Mouse (Mus musculus) embryonic facial prominence, embryonic 15.5 days (tissue): ENCODE measurements around the gene Gm42791. TPM values are rescaled to one million over a fixed set of nuclear protein-coding genes. Genes with fewer than 3 reads are reported as not detected.

Experiments used
- ATAC-seq: fragments of 200-750 bp; cut with Nextera tagmentation; 2 replicates; pipeline ENCODE4 v1.8.0; 2017; ENCODE audit warnings: low read depth, moderate TSS enrichment; ENCODE audit not compliant: insufficient number of reproducible peaks, low FRiP score, low TSS enrichment
- H3K27ac ChIP-seq: fragments of 300-500 bp; sonication (generic); replicated peaks from 2 replicates; pipeline ENCODE4 v1.5.1; 2015; ENCODE audit warnings: mild to moderate bottlenecking, inconsistent platforms
- H3K27me3 ChIP-seq: fragments of 300-500 bp; sonication (generic); 2 replicates; pipeline ENCODE4 v1.6.1; 2015; ENCODE audit warnings: inconsistent platforms
- H3K36me3 ChIP-seq: fragments of 300-500 bp; sonication (generic); 2 replicates; pipeline ENCODE4 v1.6.1; 2015; ENCODE audit warnings: mild to moderate bottlenecking, inconsistent platforms
- H3K4me1 ChIP-seq: fragments of 300-500 bp; sonication (generic); 2 replicates; pipeline ENCODE4 v1.6.1; 2015; ENCODE audit warnings: inconsistent platforms
- H3K4me2 ChIP-seq: fragments of 300-500 bp; sonication (generic); replicated peaks from 2 replicates; pipeline ENCODE4 v1.6.1; 2015; ENCODE audit warnings: mild to moderate bottlenecking, inconsistent platforms
- H3K4me3 ChIP-seq: fragments of 300-500 bp; sonication (generic); replicated peaks from 2 replicates; pipeline ENCODE4 v1.5.1; 2015; ENCODE audit warnings: mild to moderate bottlenecking, inconsistent platforms
- H3K9ac ChIP-seq: fragments of 300-500 bp; sonication (generic); 2 replicates; pipeline ENCODE4 v1.6.1; 2015; ENCODE audit warnings: inconsistent platforms
- H3K9me3 ChIP-seq: fragments of 300-500 bp; sonication (generic); replicated peaks from 2 replicates; pipeline ENCODE4 v1.6.1; 2016; ENCODE audit warnings: inconsistent platforms
- whole genome bisulfite sequencing: fragments of 180-500 bp; shearing (Covaris S2); methylation state at CpG from one replicate; pipeline ENCODE4 v1.1.7; 2015; 5-methylcytosine and 5-hydroxymethylcytosine counted together
- polyA plus RNA-seq: library from polyadenylated mRNA; unstranded; fragments of >200 nt; fragmentation: Nextera tagmentation; extraction: Ambion mirVana; gene quantifications from 2 replicates; pipeline ENCODE4 v1.2.1, GENCODE M21; 2015

Gm42791 gene
- polyA plus RNA-seq, 1 experiment from 2014 or later = 1.6 TPM

GRCm38 (mm10) chr5:148995962-148996708 lies 1.2 kb upstream of the Gm42791 start:
- Histone ChIP-seq H3K36me3 (peaks cover 12% of the 10 kb centered on the region), H3K27ac (peak overlapping the region; percentile 95), H3K4me3 (no peak overlapping the region), H3K4me1 (peaks cover 32% of the 10 kb centered on the region), H3K9me3 (no peaks in the 10 kb centered on the region), H3K27me3 (no peaks in the 10 kb centered on the region), H3K4me2 (no peak overlapping the region), H3K9ac (no peak overlapping the region)
- WGBS = 39% methylated on average over 9 of the region's 9 CpGs
- ATAC-seq = no peak

GRCm38 (mm10) chr5:148994311-148994705 lies 639 bp downstream of the Gm42791 start:
- Histone ChIP-seq H3K27me3 (no peaks in the 10 kb centered on the region), H3K9me3 (no peaks in the 10 kb centered on the region), H3K9ac (peak overlapping the region; percentile 33), H3K4me1 (peaks cover 32% of the 10 kb centered on the region), H3K27ac (peak overlapping the region; percentile 95), H3K4me2 (peak overlapping the region; percentile 69), H3K4me3 (peak overlapping the region; percentile 50), H3K36me3 (peaks cover 12% of the 10 kb centered on the region)
- ATAC-seq = no peak
- 28% methylated on average over 7 of the region's 7 CpGs for WGBS

GRCm38 (mm10) chr5:148992598-148992997 lies 2.3 kb downstream of the Gm42791 start:
- peaks cover 12% of the 10 kb centered on the region for H3K36me3 ChIP-seq
- H3K27ac ChIP-seq = no peak overlapping the region
- H3K9me3 ChIP-seq = peaks cover 7% of the 10 kb centered on the region; the same call in 1 of the 2 replicates
- H3K9ac ChIP-seq = no peak overlapping the region
- no peak for ATAC-seq
- no peak overlapping the region for H3K4me3 ChIP-seq
- WGBS = 94% methylated on average over 11 of the region's 11 CpGs
- no peak overlapping the region for H3K4me2 ChIP-seq
- peaks cover 32% of the 10 kb centered on the region for H3K4me1 ChIP-seq
- no peaks in the 10 kb centered on the region for H3K27me3 ChIP-seq

- no peak overlapping the region for H3K9ac ChIP-seq
- no peaks in the 10 kb centered on the region for H3K27me3 ChIP-seq
- H3K27ac ChIP-seq = no peak overlapping the region
Measured at GRCm38 (mm10) chr5:148990891-148991311, 4.0 kb downstream of the Gm42791 start.

GRCm38 (mm10) chr5:148989480-148989879 lies 5.5 kb downstream of the Gm42791 start:
- Histone ChIP-seq H3K9ac (no peak overlapping the region), H3K4me2 (no peak overlapping the region), H3K4me3 (no peak overlapping the region), H3K4me1 (peaks cover 8% of the 10 kb centered on the region), H3K27me3 (no peaks in the 10 kb centered on the region), H3K27ac (no peak overlapping the region), H3K36me3 (peaks cover 12% of the 10 kb centered on the region), H3K9me3 (peaks cover 7% of the 10 kb centered on the region; the same call in 1 of the 2 replicates)
- WGBS = 85% methylated on average over 7 of the region's 7 CpGs
- no peak for ATAC-seq

More at GRCm38 (mm10) chr5:148990891-148991311, 4.0 kb downstream of the Gm42791 start:
- Histone ChIP-seq H3K4me2 (no peak overlapping the region), H3K9me3 (peaks cover 7% of the 10 kb centered on the region; the same call in 1 of the 2 replicates), H3K4me1 (peaks cover 20% of the 10 kb centered on the region), H3K36me3 (peaks cover 12% of the 10 kb centered on the region), H3K4me3 (no peak overlapping the region)
- no peak for ATAC-seq
- WGBS = 74% methylated on average over 12 of the region's 12 CpGs

- Histone ChIP-seq H3K36me3 (no peaks in the 10 kb centered on the region; the same call in 1 of the 2 replicates), H3K27me3 (no peaks in the 10 kb centered on the region), H3K4me3 (no peak overlapping the region), H3K9ac (no peak overlapping the region), H3K9me3 (peaks cover 11% of the 10 kb centered on the region; the same call in 1 of the 2 replicates), H3K4me2 (no peak overlapping the region), H3K4me1 (no peaks in the 10 kb centered on the region), H3K27ac (no peak overlapping the region)
- WGBS = 42% methylated on average over 13 of the region's 13 CpGs
- no peak for ATAC-seq
Measured at GRCm38 (mm10) chr5:148984961-148985360, 10.0 kb downstream of the Gm42791 start.

GRCm38 (mm10) chr5:148983696-148984095 lies 11.3 kb downstream of the Gm42791 start:
- Histone ChIP-seq H3K36me3 (no peaks in the 10 kb centered on the region; the same call in 1 of the 2 replicates), H3K9ac (no peak overlapping the region), H3K27me3 (no peaks in the 10 kb centered on the region), H3K27ac (no peak overlapping the region), H3K4me2 (no peak overlapping the region), H3K4me1 (0 out of 2 replicates have a peak, but pooled peaks cover 1% of the 10 kb centered on the region), H3K9me3 (peaks cover 11% of the 10 kb centered on the region; the same call in 1 of the 2 replicates), H3K4me3 (no peak overlapping the region)
- WGBS = 100% methylated on average over 1 of the region's 1 CpGs
- ATAC-seq = no peak

- no peaks in the 10 kb centered on the region; the same call in 1 of the 2 replicates for H3K36me3 ChIP-seq
- no peaks in the 10 kb centered on the region for H3K27me3 ChIP-seq
- whole genome bisulfite sequencing = 66% methylated on average over 12 of the region's 12 CpGs
- H3K4me2 ChIP-seq = no peak overlapping the region
- peaks cover 6% of the 10 kb centered on the region; the same call in 1 of the 2 replicates for H3K4me1 ChIP-seq
- H3K9ac ChIP-seq = no peak overlapping the region
- peaks cover 10% of the 10 kb centered on the region; the same call in 1 of the 2 replicates for H3K9me3 ChIP-seq
- H3K4me3 ChIP-seq = no peak overlapping the region
- no peak for ATAC-seq
- H3K27ac ChIP-seq = no peak overlapping the region
Measured at GRCm38 (mm10) chr5:148983108-148983664, 11.8 kb downstream of the Gm42791 start.

- H3K4me1 ChIP-seq = peaks cover 13% of the 10 kb centered on the region
- no peak overlapping the region for H3K9ac ChIP-seq
- no peaks in the 10 kb centered on the region; the same call in 1 of the 2 replicates for H3K36me3 ChIP-seq
- no peak for ATAC-seq
- no peak overlapping the region for H3K4me2 ChIP-seq
- no peak overlapping the region for H3K4me3 ChIP-seq
- H3K9me3 ChIP-seq = 0 out of 2 replicates have a peak, but pooled peaks cover 4% of the 10 kb centered on the region
- WGBS = 68% methylated on average over 7 of the region's 7 CpGs
- no peaks in the 10 kb centered on the region for H3K27me3 ChIP-seq
- no peak overlapping the region for H3K27ac ChIP-seq
Measured at GRCm38 (mm10) chr5:148982396-148982795, 12.6 kb downstream of the Gm42791 start.

- no peak overlapping the region for H3K9ac ChIP-seq
- no peak for ATAC-seq
- H3K36me3 ChIP-seq = no peaks in the 10 kb centered on the region; the same call in 1 of the 2 replicates
- H3K27ac ChIP-seq = no peak overlapping the region
- no peak overlapping the region for H3K4me3 ChIP-seq
- 0 out of 2 replicates have a peak, but pooled peaks cover 4% of the 10 kb centered on the region for H3K9me3 ChIP-seq
- WGBS = 58% methylated on average over 6 of the region's 6 CpGs
- H3K4me1 ChIP-seq = peaks cover 18% of the 10 kb centered on the region
- H3K27me3 ChIP-seq = no peaks in the 10 kb centered on the region
- H3K4me2 ChIP-seq = no peak overlapping the region
Measured at GRCm38 (mm10) chr5:148980607-148981006, 14.3 kb downstream of the Gm42791 start.

GRCm38 (mm10) chr5:148978458-148979165 lies 16.3 kb downstream of the Gm42791 start:
- H3K4me2 ChIP-seq = no peak overlapping the region
- no peaks in the 10 kb centered on the region for H3K36me3 ChIP-seq
- H3K9me3 ChIP-seq = 0 out of 2 replicates have a peak, but pooled peaks cover under 1% of the 10 kb centered on the region
- 0 out of 2 replicates have a peak, but pooled peaks have one; percentile 30 for ATAC-seq
- H3K27ac ChIP-seq = peak overlapping the region; percentile 83
- no peaks in the 10 kb centered on the region for H3K27me3 ChIP-seq
- H3K4me1 ChIP-seq = peaks cover 18% of the 10 kb centered on the region
- no peak overlapping the region for H3K4me3 ChIP-seq
- 57% methylated on average over 18 of the region's 18 CpGs for WGBS
- H3K9ac ChIP-seq = no peak overlapping the region
